Mouse (Mus musculus): ENCODE results near the gene Gm7534. TPM values are rescaled to one million over a fixed set of nuclear protein-coding genes. Genes with fewer than 3 reads are reported as not detected.

Gene Gm7534
- not detected in 2 replicates for polyA plus RNA-seq (2014; fragmentation: Nextera tagmentation; extraction: Ambion mirVana)

GRCm38 (mm10) chr4:134202904-134203303 lies at the start of gene Gm7534:
Gene Gm7534 (minus strand): TSS chr4:134203004.
- WGBS, result 95% methylated on average over 4 of the region's 4 CpGs
- Histone ChIP-seq H3K4me3 (ENCODE audit: low read depth, low read length) (no peak within 1 kb of the TSS), H3K9ac (ENCODE audit: low read length) (no peak within 1 kb of the TSS), H3K27ac (ENCODE audit: low read depth, low read length) (no peak within 1 kb of the TSS), H3K27me3 (ENCODE audit: control insufficient read depth, insufficient read depth, low read length) (no peaks in the 10 kb centered on the region), H3K36me3 (ENCODE audit: control insufficient read depth, insufficient read depth, low read length) (no peaks in the 10 kb centered on the region), H3K4me1 (replicated peaks; ENCODE audit: control insufficient read depth, insufficient read depth, low read length) (no peaks in the 10 kb centered on the region), H3K4me2 (ENCODE audit: low read depth, low read length, severe bottlenecking) (no peak within 1 kb of the TSS), H3K9me3 (ENCODE audit: control insufficient read depth, low read length) (no peaks in the 10 kb centered on the region)
- no peak for ATAC-seq (replicated peaks; ENCODE audit: low FRiP score)
- no peak for DNase-seq (ENCODE audit: low spot score)

DNA sequence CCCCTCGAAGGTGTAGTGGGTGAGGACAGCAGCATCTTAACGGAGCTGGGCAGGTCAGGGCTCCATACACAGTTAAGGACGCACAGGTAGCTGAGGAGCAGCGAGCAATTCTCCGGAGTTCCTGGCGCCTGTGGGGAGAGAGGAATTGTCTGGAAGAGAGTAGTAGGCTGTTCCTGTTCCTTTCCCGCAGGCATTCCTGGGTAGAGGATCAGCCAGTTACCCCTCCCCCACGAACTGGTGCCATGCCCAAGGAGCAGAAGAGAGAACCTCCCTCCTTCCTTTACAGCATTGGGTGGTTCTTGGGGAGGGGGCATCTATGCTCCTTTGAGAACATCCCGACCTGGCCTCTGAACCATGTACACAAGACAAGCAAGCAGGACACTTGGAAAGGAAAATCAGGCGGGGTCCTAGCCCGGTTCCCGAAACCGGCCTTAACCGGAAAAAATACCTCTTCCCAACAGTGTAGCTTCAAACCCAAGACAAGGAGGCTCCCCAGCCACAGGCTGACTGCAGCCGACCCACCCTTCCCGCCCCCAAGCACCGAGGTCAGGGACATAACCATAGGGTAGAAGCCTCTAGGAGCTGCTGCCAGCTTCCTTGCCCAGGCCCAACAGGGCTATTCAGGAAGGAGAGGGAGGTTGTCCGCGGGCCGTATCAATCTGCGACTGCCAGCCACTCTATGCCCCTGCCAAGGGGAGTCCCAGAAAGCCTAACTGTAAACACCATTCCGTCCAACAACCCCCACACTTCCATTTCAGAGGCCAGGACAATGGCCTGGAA lies 49.5 kb upstream of the Gm7534 start:
- H3K36me3 ChIP-seq (ENCODE audit: control insufficient read depth, insufficient read depth, low read length), result no peaks in the 10 kb centered on the region
- peaks cover 48% of the 10 kb centered on the region for H3K27me3 ChIP-seq (ENCODE audit: control insufficient read depth, insufficient read depth, low read length)
- H3K4me3 ChIP-seq (ENCODE audit: low read depth, low read length), result peak overlapping the region; percentile 44
- peaks cover 53% of the 10 kb centered on the region for H3K4me1 ChIP-seq (replicated peaks; ENCODE audit: control insufficient read depth, insufficient read depth, low read length)
- H3K9ac ChIP-seq (ENCODE audit: low read length), result no peak overlapping the region; the same call in none of the 2 replicates
- H3K4me2 ChIP-seq (ENCODE audit: low read depth, low read length, severe bottlenecking), result peak overlapping the region; percentile 75
- DNase-seq (ENCODE audit: low spot score), result no peak
- no peak for ATAC-seq (replicated peaks; ENCODE audit: low FRiP score)
- H3K9me3 ChIP-seq (ENCODE audit: control insufficient read depth, low read length), result no peaks in the 10 kb centered on the region
- 3% methylated on average over 22 of the region's 22 CpGs for WGBS
- no peak overlapping the region for H3K27ac ChIP-seq (ENCODE audit: low read depth, low read length)

DNA sequence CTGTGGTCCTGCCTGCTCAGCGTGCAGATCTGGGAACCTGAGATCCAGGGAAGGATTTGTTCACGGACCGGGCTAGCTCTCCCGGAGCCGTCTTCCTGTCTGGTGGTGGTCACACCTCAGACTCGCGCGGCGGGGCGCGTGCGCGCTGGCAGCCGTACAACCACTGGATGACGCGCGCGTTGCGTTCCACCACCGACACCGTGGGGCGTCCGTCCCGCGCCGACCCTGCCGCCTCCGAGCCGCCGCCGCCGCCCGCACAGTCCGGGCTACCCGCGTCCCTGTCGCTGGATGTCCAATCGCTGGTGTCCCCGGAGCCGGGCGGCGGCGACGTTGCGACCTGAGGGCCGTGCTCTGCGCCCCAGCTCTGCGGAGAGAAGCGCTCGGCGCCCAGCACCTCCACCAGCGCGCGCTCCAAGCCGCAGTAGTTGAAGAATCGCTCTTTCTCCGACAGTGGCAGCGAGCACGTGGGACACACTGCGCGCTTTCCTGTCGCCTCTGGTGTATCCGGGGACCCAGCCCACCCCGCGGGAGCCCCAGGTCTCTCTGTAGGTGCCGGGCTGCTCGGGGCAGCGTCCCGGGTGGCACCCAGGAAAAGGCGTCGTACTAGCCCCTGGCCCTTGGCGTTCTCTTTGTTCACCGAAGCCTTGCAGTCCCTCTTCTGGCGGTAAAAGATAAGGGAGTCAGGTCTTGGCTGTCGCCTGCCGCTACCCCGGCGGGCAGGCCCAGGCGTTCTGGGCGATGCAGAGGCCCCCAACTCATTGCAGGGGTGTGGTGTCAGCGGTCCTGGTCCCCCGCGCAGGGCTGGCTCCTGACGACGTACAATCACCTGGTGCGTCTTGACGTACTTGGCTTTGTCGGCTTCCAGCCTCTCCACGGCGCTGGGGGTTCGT lies 48.7 kb upstream of the Gm7534 start:
- Histone ChIP-seq H3K4me3 (ENCODE audit: low read depth, low read length) (peak overlapping the region; percentile 44), H3K4me1 (replicated peaks; ENCODE audit: control insufficient read depth, insufficient read depth, low read length) (peaks cover 46% of the 10 kb centered on the region), H3K9ac (ENCODE audit: low read length) (peak overlapping the region; percentile 58), H3K9me3 (ENCODE audit: control insufficient read depth, low read length) (no peaks in the 10 kb centered on the region), H3K27me3 (ENCODE audit: control insufficient read depth, insufficient read depth, low read length) (peaks cover 48% of the 10 kb centered on the region), H3K36me3 (ENCODE audit: control insufficient read depth, insufficient read depth, low read length) (no peaks in the 10 kb centered on the region), H3K27ac (ENCODE audit: low read depth, low read length) (no peak overlapping the region), H3K4me2 (ENCODE audit: low read depth, low read length, severe bottlenecking) (peak overlapping the region; percentile 75)
- under 1% methylated on average over 91 of the region's 91 CpGs for WGBS
- no peak for ATAC-seq (replicated peaks; ENCODE audit: low FRiP score)
- peak; percentile 77 for DNase-seq (ENCODE audit: low spot score)

GRCm38 (mm10) chr4:134250930-134251240 lies 48.1 kb upstream of the Gm7534 start:
- no peak overlapping the region for H3K27ac ChIP-seq (ENCODE audit: low read depth, low read length)
- 9% methylated on average over 10 of the region's 10 CpGs for WGBS
- H3K36me3 ChIP-seq (ENCODE audit: control insufficient read depth, insufficient read depth, low read length), result no peaks in the 10 kb centered on the region
- no peaks in the 10 kb centered on the region for H3K9me3 ChIP-seq (ENCODE audit: control insufficient read depth, low read length)
- H3K4me1 ChIP-seq (replicated peaks; ENCODE audit: control insufficient read depth, insufficient read depth, low read length), result peaks cover 43% of the 10 kb centered on the region
- no peak for ATAC-seq (replicated peaks; ENCODE audit: low FRiP score)
- peak overlapping the region; percentile 75 for H3K4me2 ChIP-seq (ENCODE audit: low read depth, low read length, severe bottlenecking)
- peaks cover 48% of the 10 kb centered on the region for H3K27me3 ChIP-seq (ENCODE audit: control insufficient read depth, insufficient read depth, low read length)
- peak overlapping the region; percentile 44 for H3K4me3 ChIP-seq (ENCODE audit: low read depth, low read length)
- H3K9ac ChIP-seq (ENCODE audit: low read length), result peak overlapping the region; percentile 58
- no peak for DNase-seq (ENCODE audit: low spot score)

DNA sequence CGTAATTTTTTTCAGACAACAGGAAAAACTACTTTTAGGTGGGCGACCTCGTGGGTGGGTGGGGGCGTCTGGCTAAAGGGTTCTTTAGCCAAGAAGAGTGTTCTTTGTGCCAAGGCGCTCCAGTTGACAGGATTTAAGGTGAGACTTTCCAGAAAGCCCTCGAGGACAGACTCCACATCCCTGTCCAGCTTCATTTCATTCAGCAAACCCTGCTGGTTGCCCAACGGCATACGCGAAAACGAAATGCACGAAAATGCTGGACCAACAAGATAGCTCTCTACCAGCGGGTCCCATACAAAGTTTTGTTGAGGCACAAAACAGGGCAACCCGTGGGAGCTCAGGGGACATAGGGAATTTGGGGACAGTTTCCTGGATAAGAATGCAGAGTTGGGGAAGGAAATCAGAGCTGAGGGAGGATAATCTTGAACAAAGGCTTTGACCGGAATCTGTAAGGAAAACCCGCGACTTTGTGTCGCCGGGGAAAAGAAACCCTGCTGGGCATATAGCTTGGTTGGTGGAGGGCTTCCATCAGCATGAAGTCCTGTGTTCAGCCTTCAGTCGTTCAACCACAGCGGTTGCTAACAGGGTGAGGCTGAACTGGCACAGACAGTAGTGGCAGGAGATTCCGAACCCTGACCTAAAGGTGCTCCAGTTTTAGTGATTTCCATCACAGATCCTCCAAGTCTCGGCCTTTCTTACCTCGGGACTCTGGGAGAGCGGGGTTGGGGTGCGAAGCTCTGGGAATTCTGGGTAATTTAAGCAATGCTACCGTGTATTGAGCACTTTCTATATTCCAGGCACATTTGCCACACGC lies 47.5 kb upstream of the Gm7534 start:
- no peaks in the 10 kb centered on the region for H3K36me3 ChIP-seq (ENCODE audit: control insufficient read depth, insufficient read depth, low read length)
- ATAC-seq (replicated peaks; ENCODE audit: low FRiP score) (no peak), DNase-seq (ENCODE audit: low spot score) (no peak)
- H3K4me3 ChIP-seq (ENCODE audit: low read depth, low read length), result peak overlapping the region; percentile 44
- no peak overlapping the region for H3K27ac ChIP-seq (ENCODE audit: low read depth, low read length)
- peaks cover 48% of the 10 kb centered on the region for H3K27me3 ChIP-seq (ENCODE audit: control insufficient read depth, insufficient read depth, low read length)
- no peak overlapping the region for H3K9ac ChIP-seq (ENCODE audit: low read length)
- no peaks in the 10 kb centered on the region for H3K9me3 ChIP-seq (ENCODE audit: control insufficient read depth, low read length)
- WGBS, result 6% methylated on average over 27 of the region's 27 CpGs
- H3K4me2 ChIP-seq (ENCODE audit: low read depth, low read length, severe bottlenecking), result peak overlapping the region; percentile 75
- H3K4me1 ChIP-seq (replicated peaks; ENCODE audit: control insufficient read depth, insufficient read depth, low read length), result peaks cover 43% of the 10 kb centered on the region

GRCm38 (mm10) chr4:134249651-134250050 lies 46.8 kb upstream of the Gm7534 start:
- Histone ChIP-seq H3K4me2 (ENCODE audit: low read depth, low read length, severe bottlenecking) (peak overlapping the region; percentile 58), H3K36me3 (ENCODE audit: control insufficient read depth, insufficient read depth, low read length) (no peaks in the 10 kb centered on the region), H3K9me3 (ENCODE audit: control insufficient read depth, low read length) (no peaks in the 10 kb centered on the region), H3K27me3 (ENCODE audit: control insufficient read depth, insufficient read depth, low read length) (peaks cover 44% of the 10 kb centered on the region), H3K4me1 (replicated peaks; ENCODE audit: control insufficient read depth, insufficient read depth, low read length) (peaks cover 45% of the 10 kb centered on the region), H3K9ac (ENCODE audit: low read length) (no peak overlapping the region; the same call in 1 of the 2 replicates), H3K27ac (ENCODE audit: low read depth, low read length) (no peak overlapping the region), H3K4me3 (ENCODE audit: low read depth, low read length) (peak overlapping the region; percentile 28)
- DNase-seq (ENCODE audit: low spot score) (peak; percentile 90), ATAC-seq (replicated peaks; ENCODE audit: low FRiP score) (peak; percentile 59)
- under 1% methylated on average over 30 of the region's 30 CpGs for WGBS

GRCm38 (mm10) chr4:134246719-134247258 lies 44.0 kb upstream of the Gm7534 start, which contains the start of gene Gm30191:
Gene Gm30191 (plus strand): TSS chr4:134246935.
- H3K27me3 ChIP-seq (ENCODE audit: control insufficient read depth, insufficient read depth, low read length), result peaks cover 23% of the 10 kb centered on the region
- no peak within 1 kb of the TSS for H3K27ac ChIP-seq (ENCODE audit: low read depth, low read length)
- 72% methylated on average over 7 of the region's 7 CpGs for WGBS
- peak within 1 kb of the TSS; percentile 74 for H3K9ac ChIP-seq (ENCODE audit: low read length)
- H3K4me2 ChIP-seq (ENCODE audit: low read depth, low read length, severe bottlenecking), result peak within 1 kb of the TSS; percentile 93
- DNase-seq (ENCODE audit: low spot score) (no peak), ATAC-seq (replicated peaks; ENCODE audit: low FRiP score) (no peak)
- no peaks in the 10 kb centered on the region for H3K9me3 ChIP-seq (ENCODE audit: control insufficient read depth, low read length)
- peak within 1 kb of the TSS; percentile 85 for H3K4me3 ChIP-seq (ENCODE audit: low read depth, low read length)
- H3K4me1 ChIP-seq (replicated peaks; ENCODE audit: control insufficient read depth, insufficient read depth, low read length), result peaks cover 28% of the 10 kb centered on the region; the same call in 1 of the 2 replicates
- no peaks in the 10 kb centered on the region for H3K36me3 ChIP-seq (ENCODE audit: control insufficient read depth, insufficient read depth, low read length)

DNA sequence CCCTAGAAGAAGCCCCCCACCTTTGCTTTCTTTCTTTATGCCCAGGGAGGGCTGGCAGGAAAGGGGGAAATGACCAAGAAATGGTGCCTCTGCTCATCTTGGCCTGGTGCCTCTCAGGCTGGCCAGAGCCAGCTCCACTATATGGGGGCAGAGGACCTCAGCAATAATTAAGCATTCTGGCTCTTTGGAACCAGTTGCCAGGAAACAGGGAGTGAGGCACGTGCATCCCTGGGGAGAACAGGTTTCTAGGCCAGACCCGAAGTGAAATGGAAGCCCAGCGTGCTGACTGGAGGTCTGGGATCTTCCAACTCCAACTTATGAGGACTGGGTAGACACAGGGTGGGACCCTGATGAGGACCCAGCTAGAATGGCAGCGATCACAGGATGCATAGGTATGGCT lies 43.5 kb upstream of the Gm7534 start:
- Histone ChIP-seq H3K27me3 (ENCODE audit: control insufficient read depth, insufficient read depth, low read length) (peaks cover 18% of the 10 kb centered on the region), H3K4me1 (replicated peaks; ENCODE audit: control insufficient read depth, insufficient read depth, low read length) (peaks cover 23% of the 10 kb centered on the region; the same call in 1 of the 2 replicates), H3K36me3 (ENCODE audit: control insufficient read depth, insufficient read depth, low read length) (no peaks in the 10 kb centered on the region), H3K9ac (ENCODE audit: low read length) (no peak overlapping the region), H3K27ac (ENCODE audit: low read depth, low read length) (no peak overlapping the region), H3K4me3 (ENCODE audit: low read depth, low read length) (no peak overlapping the region), H3K4me2 (ENCODE audit: low read depth, low read length, severe bottlenecking) (no peak overlapping the region), H3K9me3 (ENCODE audit: control insufficient read depth, low read length) (no peaks in the 10 kb centered on the region)
- DNase-seq (ENCODE audit: low spot score) (no peak), ATAC-seq (replicated peaks; ENCODE audit: low FRiP score) (no peak)
- 29% methylated on average over 4 of the region's 4 CpGs for WGBS

Data from forebrain, embryonic 11.5 days (tissue).